Mouse (Mus musculus): ENCODE results near the gene Nol12. TPM values are rescaled to one million over a fixed set of nuclear protein-coding genes. Genes with fewer than 3 reads are reported as not detected.

Nol12 gene
- total RNA-seq (2023): 10 to 100 TPM; 20.0 to 20.1 TPM

DNA sequence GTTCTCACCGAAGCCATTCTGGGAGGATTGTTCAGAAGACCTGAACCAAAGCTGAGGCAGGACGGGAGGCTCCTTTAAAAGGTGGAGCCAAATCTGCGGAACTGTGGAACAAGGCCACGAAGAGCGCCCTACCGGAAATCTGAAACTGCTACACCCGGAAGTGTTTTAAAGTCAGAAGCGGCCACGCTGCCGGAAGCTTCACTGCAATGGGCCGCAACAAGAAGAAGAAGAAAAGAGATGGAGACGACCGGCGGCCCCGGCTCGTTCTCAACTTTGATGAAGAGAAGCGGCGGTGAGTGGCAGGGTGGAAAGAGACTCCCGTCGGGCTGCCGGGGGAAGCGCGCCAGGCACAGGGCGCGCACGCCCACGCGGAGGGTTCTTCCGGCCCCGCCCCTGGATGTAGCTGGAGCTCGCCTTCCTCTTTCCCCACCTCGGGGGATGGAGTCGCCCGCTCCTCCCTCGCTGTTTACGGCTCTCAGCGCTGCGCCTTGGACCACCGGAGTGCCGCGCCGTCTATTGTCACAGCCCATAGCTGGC lies at the start of gene Nol12:
Gene Nol12, plus strand, starts transcription at position 150 of the 537 bp plus-strand sequence.

DNA sequence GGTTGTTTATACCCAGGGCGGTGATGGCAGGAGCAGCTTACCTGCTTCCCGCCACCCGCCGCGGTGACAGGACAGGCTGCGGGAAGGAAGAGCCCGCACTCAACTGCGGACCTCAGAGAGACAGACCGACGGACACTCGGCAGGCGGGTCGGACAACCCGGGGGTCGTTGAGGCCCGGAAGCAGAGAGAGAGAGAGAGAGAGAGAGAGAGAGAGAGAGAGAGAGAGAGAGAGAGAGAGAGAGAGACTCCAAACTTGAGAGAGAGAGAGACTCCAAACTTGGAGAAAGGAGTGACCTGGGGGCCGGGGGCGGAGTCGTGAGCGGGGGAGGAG lies 35.4 kb upstream of the Nol12 start, which contains the start of gene Gm49510:
Gene Gm49510, plus strand, starts transcription at position 259 of the 331 bp plus-strand sequence.

GRCm38 (mm10) chr15:78899740-78900584 lies 34.8 kb upstream of the Nol12 start, which contains the start of gene Sh3bp1:
Sh3bp1 (plus strand) TSS chr15:78899768.

GRCm38 (mm10) chr15:78913632-78914090 lies 21.1 kb upstream of the Nol12 start, which contains the start of gene Pdxp:
Pdxp (plus strand) TSS chr15:78913919.

GRCm38 (mm10) chr15:78926021-78926919 lies 8.5 kb upstream of the Nol12 start, which contains the start of gene Lgals1:
Lgals1 (plus strand) TSS chr15:78926725.

GRCm38 (mm10) chr15:78947657-78948056 lies 12.9 kb downstream of the Nol12 start, which contains the start of gene Triobp:
Triobp (plus strand) TSS chr15:78947724.

Other genes starting within 250 kb of the Nol12 start
- gene Elfn2, start 216.2 kb upstream of the Nol12 start, total RNA-seq (2023): under 1 TPM; 0.11 to 0.33 TPM
- 10 to 100 TPM; 13.3 to 16.6 TPM for gene Mfng, start 161.5 kb upstream of the Nol12 start, total RNA-seq (2023)
- gene Card10, start 131.9 kb upstream of the Nol12 start, total RNA-seq (2023): 10 to 100 TPM; 32.7 to 36.8 TPM
- gene Cdc42ep1, start 92.3 kb upstream of the Nol12 start, total RNA-seq (2023): under 1 TPM; 0.22 to 0.42 TPM
- gene Lgals2, start 79.4 kb upstream of the Nol12 start, total RNA-seq (2023): not detected
- gene Gga1, start 57.7 kb upstream of the Nol12 start, total RNA-seq (2023): 10 to 100 TPM; 69.9 to 79.0 TPM
- gene Gm49510, start 35.3 kb upstream of the Nol12 start, total RNA-seq (2023): 1 to 10 TPM in 1 of 2 experiments, not detected in 1; 1.1 TPM
- 10 to 100 TPM; 78.4 to 90.7 TPM for gene Sh3bp1, start 35.2 kb upstream of the Nol12 start, total RNA-seq (2023)
- 1 to 10 TPM; 2.2 to 3.2 TPM for gene Pdxp, start 21.0 kb upstream of the Nol12 start, total RNA-seq (2023)
- 100 to 1,000 TPM; 207 to 230 TPM for gene Lgals1, start 8.2 kb upstream of the Nol12 start, total RNA-seq (2023)
- 100 to 1,000 TPM; 154 to 157 TPM for gene Triobp, start 12.8 kb downstream of the Nol12 start, total RNA-seq (2023)
- 10 to 100 TPM; 30.8 to 40.6 TPM for gene H1f0, start 93.5 kb downstream of the Nol12 start, total RNA-seq (2023)
- not detected for gene Galr3, start 107.0 kb downstream of the Nol12 start, total RNA-seq (2023)
- gene Ankrd54, start 128.0 kb downstream of the Nol12 start, total RNA-seq (2023): 10 to 100 TPM; 16.0 to 20.0 TPM
- gene Eif3l, start 140.2 kb downstream of the Nol12 start, total RNA-seq (2023): 10 to 100 TPM; 73.8 to 78.1 TPM
- gene Micall1, start 174.0 kb downstream of the Nol12 start, total RNA-seq (2023): 10 to 100 TPM; 10.2 to 13.6 TPM
- gene Polr2f, start 206.1 kb downstream of the Nol12 start, total RNA-seq (2023): 10 to 100 TPM; 35.3 to 37.1 TPM
- not detected for gene 1700088E04Rik, start 206.3 kb downstream of the Nol12 start, total RNA-seq (2023)
- not detected for gene Sox10, start 230.3 kb downstream of the Nol12 start, total RNA-seq (2023)

All from neutrophil, adult 83 days (primary cell).